Mouse (Mus musculus) midbrain, embryonic 11.5 days (tissue): ENCODE results near the gene Mrpl20. TPM values are rescaled to one million over a fixed set of nuclear protein-coding genes. Genes with fewer than 3 reads are reported as not detected.

Experiments
- ATAC-seq: fragments of 200-750 bp; cut with Nextera tagmentation; 2 replicates; pipeline ENCODE4 v1.8.0; 2017; ENCODE audit warnings: moderate TSS enrichment, moderate library complexity; ENCODE audit not compliant: low FRiP score
- DNase-seq: peaks from one replicate; pipeline ENCODE4 v3.0.0; 2015; ENCODE audit warnings: low spot score; ENCODE audit errors: missing footprints
- H3K27ac ChIP-seq: fragments of 300-500 bp; sonication (generic); 2 replicates; pipeline ENCODE4 v1.5.1; 2014; ENCODE audit warnings: low read depth, low read length
- H3K27me3 ChIP-seq: fragments of 300-500 bp; sonication (generic); 2 replicates; pipeline ENCODE4 v1.6.1; 2014; ENCODE audit warnings: mild to moderate bottlenecking, low read length, moderate library complexity, mixed read lengths; ENCODE audit not compliant: control insufficient read depth, insufficient read depth
- H3K36me3 ChIP-seq: fragments of 300-500 bp; sonication (generic); 2 replicates; pipeline ENCODE4 v1.6.1; 2014; ENCODE audit warnings: mild to moderate bottlenecking, low read length, moderate library complexity, mixed read lengths; ENCODE audit not compliant: control insufficient read depth, insufficient read depth
- H3K4me1 ChIP-seq: fragments of 300-500 bp; sonication (generic); 2 replicates; pipeline ENCODE4 v1.6.1; 2014; ENCODE audit warnings: low read length; ENCODE audit not compliant: control insufficient read depth, insufficient read depth
- H3K4me2 ChIP-seq: fragments of 300-500 bp; sonication (generic); 2 replicates; pipeline ENCODE4 v1.6.1; 2014; ENCODE audit warnings: mild to moderate bottlenecking, moderate library complexity
- H3K4me3 ChIP-seq: fragments of 300-500 bp; sonication (generic); 2 replicates; pipeline ENCODE4 v1.5.1; 2014; ENCODE audit warnings: low read depth, low read length
- H3K9ac ChIP-seq: fragments of 300-500 bp; sonication (generic); 2 replicates; pipeline ENCODE4 v1.6.1; 2014; ENCODE audit warnings: low read length
- H3K9me3 ChIP-seq: fragments of 300-500 bp; sonication (generic); 2 replicates; pipeline ENCODE4 v1.6.1; 2016; ENCODE audit warnings: low read length; ENCODE audit not compliant: control insufficient read depth
- WGBS: fragments of 180-500 bp; shearing (Covaris S2); extraction: QIAGEN DNeasy Blood & Tissue Kit; methylation state at CpG from one replicate; pipeline ENCODE4 v1.1.7; 2014; 5-methylcytosine and 5-hydroxymethylcytosine counted together
- polyA plus RNA-seq: library from polyadenylated mRNA; unstranded; fragments of >200 nt; fragmentation: Nextera tagmentation; extraction: Ambion mirVana; gene quantifications from 2 replicates; pipeline ENCODE4 v1.2.1, GENCODE M21; 2014

Mrpl20 gene
- polyA plus RNA-seq, 1 experiment from 2014 or later: 243 TPM

DNA sequence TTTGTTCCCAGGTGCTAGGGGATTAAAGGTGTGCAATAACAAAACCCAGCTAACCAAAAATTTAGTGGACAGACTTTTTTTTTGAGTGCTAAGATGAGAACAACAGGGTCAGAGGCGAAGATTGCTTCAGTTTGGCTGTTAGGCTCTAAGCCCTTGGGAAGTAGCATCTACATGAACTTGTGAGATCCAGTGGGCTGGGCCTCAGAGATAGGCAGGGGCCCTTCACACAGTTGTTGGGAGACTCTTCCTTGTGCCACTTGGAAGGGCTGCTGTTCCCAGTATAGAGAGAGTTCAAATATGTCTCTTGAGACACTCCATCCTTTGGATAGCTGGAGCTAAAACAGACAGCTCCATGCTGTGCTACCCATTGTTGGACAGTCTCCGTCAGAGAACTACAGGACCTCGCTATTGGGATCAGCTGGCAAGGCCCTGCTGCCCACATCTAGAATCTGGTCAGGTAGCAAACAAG lies 12.6 kb upstream of the Mrpl20 start, which contains the start of gene Ankrd65:
Ankrd65 (plus strand) TSS at position 419 of the 469 bp plus-strand sequence.
- Histone ChIP-seq H3K4me3 (no peak within 1 kb of the TSS), H3K27me3 (no peaks in the 10 kb centered on the region), H3K9ac (no peak within 1 kb of the TSS), H3K9me3 (no peaks in the 10 kb centered on the region), H3K4me2 (no peak within 1 kb of the TSS), H3K36me3 (no peaks in the 10 kb centered on the region), H3K27ac (no peak within 1 kb of the TSS), H3K4me1 (no peaks in the 10 kb centered on the region)
- DNase-seq (no peak), ATAC-seq (no peak)
- 81% methylated on average over 3 of the region's 3 CpGs for WGBS

DNA sequence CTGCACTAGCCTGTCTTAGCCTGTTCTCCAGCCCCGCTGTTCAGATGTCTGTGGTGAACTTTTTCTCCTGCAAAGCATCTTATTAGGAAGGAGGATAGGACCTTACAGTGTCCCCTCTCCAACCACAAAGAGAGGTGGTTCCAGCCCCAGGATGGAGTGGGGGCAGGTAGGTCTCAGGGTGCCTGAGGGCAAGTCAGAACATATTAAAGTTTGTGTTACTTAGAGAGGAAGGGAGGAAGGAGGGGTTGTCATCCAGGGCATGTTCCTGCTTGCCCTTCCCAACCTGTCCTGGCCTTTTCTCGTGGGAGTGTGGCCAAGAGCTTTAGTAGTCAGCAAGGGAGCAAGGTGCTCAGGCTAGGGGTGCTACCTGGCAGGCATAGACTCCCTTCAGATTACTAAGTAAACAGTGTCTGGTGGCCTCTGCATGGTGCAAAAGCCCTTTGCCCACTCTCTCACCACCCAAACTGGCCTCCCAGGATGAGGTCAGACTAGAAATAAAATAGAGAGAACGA lies 12.0 kb upstream of the Mrpl20 start:
- WGBS: 66% methylated on average over 3 of the region's 3 CpGs
- Histone ChIP-seq H3K9me3 (no peaks in the 10 kb centered on the region), H3K4me1 (no peaks in the 10 kb centered on the region), H3K27me3 (no peaks in the 10 kb centered on the region), H3K9ac (no peak overlapping the region), H3K4me3 (no peak overlapping the region), H3K27ac (no peak overlapping the region), H3K4me2 (no peak overlapping the region), H3K36me3 (no peaks in the 10 kb centered on the region)
- ATAC-seq: no peak
- no peak for DNase-seq

DNA sequence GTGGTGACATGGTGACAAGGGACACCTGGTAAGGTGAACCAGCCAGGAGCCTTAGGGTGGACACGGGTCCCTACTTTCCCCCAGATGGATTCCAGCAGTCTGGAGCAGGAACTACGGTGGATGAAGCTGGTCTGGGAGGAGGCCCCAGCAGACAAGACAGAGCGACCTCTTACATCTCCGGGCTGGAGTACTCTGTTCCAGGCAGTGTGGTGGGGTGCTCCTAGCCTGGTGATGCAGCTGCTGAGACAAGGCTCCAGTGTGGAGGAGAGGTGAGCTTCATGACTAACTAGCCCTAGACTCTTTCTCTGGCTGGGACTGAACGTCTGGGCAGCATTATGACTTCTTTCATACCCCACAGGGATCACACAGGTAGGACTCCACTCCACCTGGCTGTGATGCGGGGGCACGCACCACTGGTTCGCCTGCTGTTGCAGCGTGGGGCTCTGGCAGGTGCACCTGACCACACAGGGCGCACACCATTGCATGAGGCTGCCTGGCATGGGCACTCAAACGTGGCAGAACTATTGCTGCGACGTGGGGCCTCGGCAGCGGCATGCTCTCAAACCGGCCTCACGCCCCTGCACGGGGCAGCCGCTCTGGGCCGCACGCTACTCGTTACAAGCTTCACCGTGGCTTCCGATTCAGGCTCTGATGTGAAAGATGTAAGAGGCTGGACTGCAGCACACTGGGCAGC lies 11.3 kb upstream of the Mrpl20 start:
- no peak overlapping the region for H3K4me2 ChIP-seq
- no peaks in the 10 kb centered on the region for H3K27me3 ChIP-seq
- ATAC-seq: no peak
- H3K9me3 ChIP-seq: no peaks in the 10 kb centered on the region
- H3K27ac ChIP-seq: no peak overlapping the region
- H3K36me3 ChIP-seq: no peaks in the 10 kb centered on the region
- DNase-seq: no peak
- no peaks in the 10 kb centered on the region for H3K4me1 ChIP-seq
- no peak overlapping the region for H3K9ac ChIP-seq
- H3K4me3 ChIP-seq: no peak overlapping the region
- WGBS: 81% methylated on average over 24 of the region's 24 CpGs

DNA sequence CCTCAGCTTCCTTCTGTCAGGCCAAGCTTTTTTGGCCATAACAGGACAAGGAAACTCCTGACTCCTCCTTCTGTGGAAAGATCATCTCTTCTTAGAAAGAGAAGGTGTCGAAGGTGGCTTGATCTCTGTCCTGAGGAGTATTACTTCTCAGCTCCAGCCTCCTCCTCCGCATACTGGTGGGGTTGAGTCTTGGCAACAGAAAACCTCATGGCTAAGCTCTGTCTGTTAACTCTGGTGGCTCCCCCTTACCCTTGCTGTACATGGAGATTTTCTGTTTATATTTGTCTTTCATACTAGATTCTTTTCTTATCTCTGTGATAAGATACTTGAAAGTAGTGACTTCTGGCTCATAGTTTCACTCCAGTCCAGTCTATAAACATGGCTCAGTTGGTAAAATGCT lies 8.9 kb upstream of the Mrpl20 start:
- Histone ChIP-seq H3K9me3 (no peaks in the 10 kb centered on the region), H3K4me1 (no peaks in the 10 kb centered on the region), H3K27me3 (no peaks in the 10 kb centered on the region), H3K27ac (no peak overlapping the region), H3K4me3 (no peak overlapping the region), H3K9ac (no peak overlapping the region), H3K4me2 (no peak overlapping the region), H3K36me3 (no peaks in the 10 kb centered on the region)
- 77% methylated on average over 2 of the region's 2 CpGs for WGBS
- DNase-seq (no peak), ATAC-seq (no peak)

DNA sequence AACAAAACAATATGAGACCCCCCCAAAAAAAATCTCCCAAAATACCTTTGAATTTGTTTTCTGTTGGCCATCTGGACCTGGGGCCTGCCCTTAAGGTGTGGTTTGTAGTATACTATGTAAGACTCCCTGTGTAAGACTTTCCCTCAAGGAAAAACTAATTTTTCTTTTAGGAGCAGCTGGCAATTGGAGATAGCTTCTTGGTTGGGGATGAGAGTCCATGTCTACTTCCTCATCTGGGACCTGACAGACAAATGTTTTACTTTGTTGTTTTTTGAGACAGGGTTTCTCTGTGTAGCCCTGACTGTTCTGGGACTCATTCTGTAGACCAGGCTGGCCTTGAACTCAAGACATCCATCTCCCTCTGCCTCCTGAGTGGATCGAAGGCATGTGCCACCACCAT lies 603 bp upstream of the Mrpl20 start:
- Histone ChIP-seq H3K36me3 (peaks cover 4% of the 10 kb centered on the region; the same call in 1 of the 2 replicates), H3K27me3 (no peaks in the 10 kb centered on the region), H3K4me2 (no peak overlapping the region), H3K9ac (no peak overlapping the region), H3K9me3 (no peaks in the 10 kb centered on the region), H3K4me3 (no peak overlapping the region), H3K27ac (no peak overlapping the region), H3K4me1 (peaks cover 7% of the 10 kb centered on the region)
- ATAC-seq (no peak), DNase-seq (no peak)
- 89% methylated on average over 1 of the region's 1 CpGs for WGBS

DNA sequence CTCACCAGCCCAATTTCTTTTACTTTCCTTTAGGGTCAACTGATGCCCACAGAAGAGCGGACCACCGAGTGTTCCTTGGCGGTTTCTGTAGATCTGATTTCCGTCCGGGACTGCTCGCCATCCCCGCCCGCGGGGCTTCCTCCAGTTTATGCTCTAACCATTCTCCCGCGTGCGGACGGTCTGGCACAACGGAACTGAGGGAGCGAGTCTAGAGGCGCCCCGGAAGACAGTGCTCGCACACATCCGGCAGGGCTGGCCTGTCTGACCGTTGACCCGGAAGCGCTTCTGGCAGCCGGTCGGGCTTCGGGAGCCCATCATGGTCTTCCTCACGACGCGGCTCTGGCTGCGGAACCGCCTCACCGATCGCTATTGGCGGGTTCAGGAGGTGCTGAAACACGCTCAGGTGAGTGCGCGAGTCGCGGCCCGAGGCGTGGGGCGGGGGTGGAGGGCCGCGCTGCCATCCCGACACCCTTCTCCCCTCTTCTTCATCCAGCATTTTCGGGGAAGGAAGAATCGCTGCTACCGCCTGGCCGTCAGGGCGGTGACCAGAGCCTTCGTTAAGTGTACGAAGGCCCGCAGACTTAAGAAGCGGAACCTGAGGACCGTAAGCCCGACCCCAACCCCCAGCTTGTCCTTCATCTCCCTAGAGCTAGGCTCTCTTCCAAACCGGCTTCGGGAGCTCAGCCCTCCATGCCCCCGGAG lies 813 bp downstream of the Mrpl20 start:
- peak overlapping the region; percentile 91 for H3K9ac ChIP-seq
- H3K27me3 ChIP-seq: no peaks in the 10 kb centered on the region
- no peak overlapping the region; the same call in 1 of the 2 replicates for H3K27ac ChIP-seq
- peak overlapping the region; percentile 90 for H3K4me3 ChIP-seq
- DNase-seq: peak; percentile 99
- no peaks in the 10 kb centered on the region for H3K9me3 ChIP-seq
- peaks cover 4% of the 10 kb centered on the region; the same call in 1 of the 2 replicates for H3K36me3 ChIP-seq
- under 1% methylated on average over 56 of the region's 58 CpGs for WGBS
- peaks cover 7% of the 10 kb centered on the region for H3K4me1 ChIP-seq
- ATAC-seq: peak; percentile 98
- peak overlapping the region; percentile 52 for H3K4me2 ChIP-seq

DNA sequence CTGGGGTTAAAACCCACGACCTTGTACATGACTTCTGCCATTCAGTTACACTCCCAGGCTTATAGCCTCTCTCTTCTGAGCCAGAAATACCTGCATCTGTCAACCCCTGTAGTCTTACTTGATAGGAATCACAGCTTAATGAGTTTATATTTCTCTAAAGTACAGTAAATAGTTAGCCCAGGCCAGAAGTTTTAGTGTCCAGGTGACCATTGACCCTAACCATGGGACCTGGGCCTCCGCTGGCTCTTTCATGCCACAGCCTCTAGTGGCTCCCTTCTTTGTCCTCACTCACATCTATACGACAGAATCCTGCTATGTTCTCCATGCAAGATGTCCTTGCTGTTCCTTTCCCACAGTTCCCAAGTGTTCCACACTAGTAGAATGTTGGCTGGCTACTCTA lies 5.2 kb downstream of the Mrpl20 start:
- WGBS: 83% methylated on average over 3 of the region's 3 CpGs
- DNase-seq (no peak), ATAC-seq (no peak)
- Histone ChIP-seq H3K36me3 (peaks cover 14% of the 10 kb centered on the region), H3K4me1 (peaks cover 11% of the 10 kb centered on the region), H3K27ac (no peak overlapping the region), H3K9ac (no peak overlapping the region), H3K9me3 (no peaks in the 10 kb centered on the region), H3K4me3 (no peak overlapping the region), H3K4me2 (no peak overlapping the region), H3K27me3 (no peaks in the 10 kb centered on the region)

DNA sequence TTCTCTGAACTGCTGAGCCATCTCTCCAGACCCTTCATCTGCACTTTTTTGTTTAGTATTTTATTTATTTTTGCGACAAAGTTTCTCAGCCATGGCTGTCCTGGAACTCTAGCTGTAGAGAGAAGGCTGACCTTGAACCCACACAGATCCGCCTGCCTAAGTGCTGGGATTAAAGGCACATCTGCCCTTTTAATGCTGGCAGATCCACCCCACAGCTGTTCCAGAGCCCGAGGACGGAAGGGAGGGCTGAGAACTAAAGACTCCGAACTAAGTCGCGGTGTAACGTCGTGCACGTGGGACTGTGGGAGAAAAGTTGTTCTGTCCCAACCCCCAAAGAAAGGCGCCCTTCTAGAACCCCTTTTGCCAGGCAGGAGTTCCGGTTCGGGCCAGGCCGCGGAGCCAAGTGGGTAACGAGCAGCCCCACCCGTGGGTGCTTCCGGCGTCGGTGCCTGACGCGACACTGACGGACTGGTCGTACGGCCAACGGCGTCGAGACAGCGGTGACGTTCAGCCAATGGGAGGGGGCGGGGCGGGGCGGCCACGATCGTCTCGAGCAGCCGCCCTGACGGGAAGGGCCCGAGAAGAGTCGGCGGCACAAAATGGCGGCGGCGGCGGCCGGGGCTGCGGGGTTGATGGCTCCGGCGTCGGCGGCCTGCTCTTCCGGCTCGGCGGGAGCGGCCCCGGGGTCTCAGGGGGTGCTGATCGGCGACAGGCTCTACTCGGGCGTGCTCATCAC lies 9.4 kb downstream of the Mrpl20 start, which contains the start of gene Ccnl2:
Ccnl2 (plus strand) TSS at position 561 of the 736 bp plus-strand sequence.
- WGBS: under 1% methylated on average over 60 of the region's 60 CpGs
- Histone ChIP-seq H3K4me2 (peak within 1 kb of the TSS; percentile 60), H3K9me3 (no peaks in the 10 kb centered on the region), H3K27ac (peak within 1 kb of the TSS; percentile 62), H3K4me1 (peaks cover 15% of the 10 kb centered on the region), H3K36me3 (peaks cover 22% of the 10 kb centered on the region), H3K27me3 (no peaks in the 10 kb centered on the region), H3K9ac (peak within 1 kb of the TSS; percentile 99), H3K4me3 (peak within 1 kb of the TSS; percentile 100)
- peak; percentile 99 for DNase-seq
- ATAC-seq: peak; percentile 99
